Mouse (Mus musculus): ENCODE data around the gene Astn2. TPM values are rescaled to one million over a fixed set of nuclear protein-coding genes. Genes with fewer than 3 reads are reported as not detected.

The Astn2 gene
- polyA plus RNA-seq, 1 experiment = 0.65 TPM

DNA sequence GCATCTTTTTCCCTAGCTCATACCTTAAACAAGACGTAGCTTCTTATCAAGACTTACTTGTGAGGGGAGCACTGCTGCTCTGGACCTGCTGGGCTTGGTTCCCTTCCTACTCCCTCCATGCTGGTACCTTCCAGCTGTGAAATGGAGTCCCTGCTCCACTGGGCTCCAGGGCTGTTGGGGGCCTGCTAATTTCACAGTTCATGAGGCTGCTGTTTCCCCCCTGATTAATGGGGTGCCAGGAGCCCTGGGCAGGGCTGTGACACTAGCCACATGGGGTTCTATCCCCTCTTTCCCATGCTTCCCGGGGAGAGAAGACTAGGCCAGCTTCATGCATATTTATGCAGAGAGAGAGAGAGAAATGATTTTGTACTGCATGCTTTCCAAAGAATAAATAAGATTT lies 234.9 kb downstream of the Astn2 start:
- H3K36me3 ChIP-seq (ENCODE audit: control insufficient read depth, insufficient read depth, low read length) = no peaks in the 10 kb centered on the region
- no peak overlapping the region for H3K4me3 ChIP-seq (ENCODE audit: control insufficient read depth, insufficient read depth, low read length)
- no peak overlapping the region for H3K27ac ChIP-seq (ENCODE audit: control insufficient read depth, insufficient read depth, low read length)
- H3K27me3 ChIP-seq (ENCODE audit: control insufficient read depth, insufficient read depth, low read length) = no peaks in the 10 kb centered on the region
- TF ChIP-seq POLR2A (IDR thresholded peaks at IDR 0.05; ENCODE audit: control insufficient read depth, extremely low read depth, insufficient read depth, low read length, poor library complexity) = no peak
- TF ChIP-seq CTCF (IDR thresholded peaks at IDR 0.05; ENCODE audit: borderline replicate concordance, control insufficient read depth, extremely low read depth, insufficient read depth, low read length, poor library complexity) = no peak
- no peaks in the 10 kb centered on the region for H3K4me1 ChIP-seq (replicated peaks; ENCODE audit: control insufficient read depth, insufficient read depth, low read length)
- no peak for DNase-seq
- WGBS = 71% methylated on average over 2 of the region's 2 CpGs

DNA sequence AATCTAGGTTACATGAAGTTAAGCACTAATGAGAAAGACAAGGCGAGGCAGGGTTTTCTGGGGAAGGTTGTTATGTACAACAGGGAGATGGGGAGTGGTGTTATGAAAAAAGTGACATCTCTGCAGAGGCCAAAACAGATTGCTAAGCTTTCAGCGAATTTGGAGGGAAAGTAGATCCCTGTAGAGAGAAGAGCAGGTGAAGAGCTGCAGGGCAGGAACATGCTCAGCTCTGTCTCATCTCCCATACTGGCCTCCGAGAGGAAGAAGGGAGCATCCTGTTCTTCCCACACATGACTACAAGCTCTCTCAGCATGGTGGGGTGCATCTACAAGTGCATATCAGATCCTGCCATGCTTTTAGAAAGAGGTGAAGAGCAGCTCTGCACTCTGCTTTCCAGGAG lies 245.7 kb downstream of the Astn2 start:
- TF ChIP-seq POLR2A (IDR thresholded peaks at IDR 0.05; ENCODE audit: control insufficient read depth, extremely low read depth, insufficient read depth, low read length, poor library complexity) (no peak), CTCF (IDR thresholded peaks at IDR 0.05; ENCODE audit: borderline replicate concordance, control insufficient read depth, extremely low read depth, insufficient read depth, low read length, poor library complexity) (no peak)
- no peak overlapping the region for H3K27ac ChIP-seq (ENCODE audit: control insufficient read depth, insufficient read depth, low read length)
- no peak overlapping the region for H3K4me3 ChIP-seq (ENCODE audit: control insufficient read depth, insufficient read depth, low read length)
- DNase-seq = no peak
- WGBS = 78% methylated on average over 3 of the region's 3 CpGs
- no peaks in the 10 kb centered on the region for H3K36me3 ChIP-seq (ENCODE audit: control insufficient read depth, insufficient read depth, low read length)
- H3K27me3 ChIP-seq (ENCODE audit: control insufficient read depth, insufficient read depth, low read length) = no peaks in the 10 kb centered on the region
- H3K4me1 ChIP-seq (replicated peaks; ENCODE audit: control insufficient read depth, insufficient read depth, low read length) = no peaks in the 10 kb centered on the region

DNA sequence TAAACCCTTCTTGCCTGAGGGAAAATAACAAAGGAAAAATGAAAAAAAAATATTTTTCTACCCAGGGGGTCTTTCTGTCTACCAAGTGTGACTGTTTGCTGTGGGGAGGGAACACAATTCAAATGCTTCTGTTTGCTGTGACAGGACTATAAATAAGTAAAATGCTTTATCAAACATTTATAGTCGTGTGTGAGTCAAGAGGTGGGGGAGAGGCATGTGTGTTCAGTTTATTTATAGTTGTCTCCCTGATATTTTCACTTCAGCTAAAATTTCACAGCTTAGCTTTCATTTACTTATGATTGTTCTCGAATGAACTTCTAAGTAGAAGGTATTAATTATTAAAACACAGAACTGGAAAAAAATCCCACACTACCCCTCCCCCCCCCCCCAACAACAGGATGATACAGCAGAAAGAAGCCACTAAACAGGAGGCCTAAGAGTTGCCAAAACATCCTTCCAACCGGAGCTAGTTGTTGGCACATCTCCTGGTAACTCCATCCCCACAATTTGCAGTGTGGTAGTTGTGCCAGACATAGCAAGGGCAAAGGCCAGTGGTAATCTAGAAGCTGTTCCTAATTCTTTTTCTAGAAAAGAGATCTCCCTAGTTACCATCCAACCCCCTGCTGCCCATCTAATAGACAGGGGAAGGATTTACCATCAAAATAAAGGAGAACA lies 246.8 kb downstream of the Astn2 start:
- no peaks in the 10 kb centered on the region for H3K36me3 ChIP-seq (ENCODE audit: control insufficient read depth, insufficient read depth, low read length)
- H3K27me3 ChIP-seq (ENCODE audit: control insufficient read depth, insufficient read depth, low read length) = no peaks in the 10 kb centered on the region
- H3K27ac ChIP-seq (ENCODE audit: control insufficient read depth, insufficient read depth, low read length) = no peak overlapping the region
- H3K4me1 ChIP-seq (replicated peaks; ENCODE audit: control insufficient read depth, insufficient read depth, low read length) = no peaks in the 10 kb centered on the region
- no peak for DNase-seq
- 74% methylated on average over 3 of the region's 3 CpGs for WGBS
- TF ChIP-seq POLR2A (IDR thresholded peaks at IDR 0.05; ENCODE audit: control insufficient read depth, extremely low read depth, insufficient read depth, low read length, poor library complexity) (no peak), CTCF (IDR thresholded peaks at IDR 0.05; ENCODE audit: borderline replicate concordance, control insufficient read depth, extremely low read depth, insufficient read depth, low read length, poor library complexity) (no peak)
- no peak overlapping the region for H3K4me3 ChIP-seq (ENCODE audit: control insufficient read depth, insufficient read depth, low read length)

DNA sequence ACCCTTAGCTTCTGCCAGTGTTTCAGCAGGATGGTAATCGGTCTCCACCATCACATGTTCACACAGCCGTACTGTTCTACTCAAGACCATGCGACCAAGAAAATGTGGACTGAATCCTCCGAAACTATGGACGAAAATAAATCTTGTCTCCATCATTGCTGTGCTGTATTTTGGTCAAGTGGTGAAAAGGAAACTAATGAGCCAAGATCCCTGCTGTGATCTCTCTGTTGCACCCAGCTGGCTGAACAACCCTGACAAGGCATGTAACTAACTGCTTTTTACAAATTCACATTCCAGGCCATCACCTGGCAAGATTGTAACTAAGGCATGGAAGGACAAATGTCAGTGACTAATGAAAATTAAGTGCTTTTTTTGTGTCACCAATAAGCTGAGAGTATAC lies 257.9 kb downstream of the Astn2 start:
- 95% methylated on average over 5 of the region's 5 CpGs for WGBS
- Histone ChIP-seq H3K27ac (ENCODE audit: control insufficient read depth, insufficient read depth, low read length) (no peak overlapping the region), H3K4me1 (replicated peaks; ENCODE audit: control insufficient read depth, insufficient read depth, low read length) (no peaks in the 10 kb centered on the region), H3K36me3 (ENCODE audit: control insufficient read depth, insufficient read depth, low read length) (no peaks in the 10 kb centered on the region), H3K27me3 (ENCODE audit: control insufficient read depth, insufficient read depth, low read length) (no peaks in the 10 kb centered on the region), H3K4me3 (ENCODE audit: control insufficient read depth, insufficient read depth, low read length) (no peak overlapping the region)
- TF ChIP-seq POLR2A (IDR thresholded peaks at IDR 0.05; ENCODE audit: control insufficient read depth, extremely low read depth, insufficient read depth, low read length, poor library complexity) (no peak), CTCF (IDR thresholded peaks at IDR 0.05; ENCODE audit: borderline replicate concordance, control insufficient read depth, extremely low read depth, insufficient read depth, low read length, poor library complexity) (no peak)
- DNase-seq = no peak

DNA sequence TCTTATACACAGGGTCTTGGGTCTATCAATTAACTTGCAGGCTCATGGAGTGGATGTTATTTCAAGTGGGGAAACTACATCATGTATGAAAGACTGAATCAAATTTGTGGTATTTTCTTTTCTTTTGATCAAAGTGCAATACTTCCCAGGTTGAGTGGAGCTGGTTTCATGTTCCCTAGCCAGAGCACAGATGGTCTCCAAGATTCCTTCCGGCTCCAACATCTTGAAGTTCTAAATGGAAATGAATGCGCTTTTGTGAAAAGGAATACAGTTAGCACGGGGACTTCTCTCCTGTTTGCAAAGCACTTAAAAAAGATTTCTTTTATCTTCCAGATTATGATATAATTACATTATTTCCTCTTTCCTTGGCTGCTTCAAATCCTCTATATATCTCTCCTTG lies 278.2 kb downstream of the Astn2 start:
- TF ChIP-seq CTCF (IDR thresholded peaks at IDR 0.05; ENCODE audit: borderline replicate concordance, control insufficient read depth, extremely low read depth, insufficient read depth, low read length, poor library complexity) (no peak), POLR2A (IDR thresholded peaks at IDR 0.05; ENCODE audit: control insufficient read depth, extremely low read depth, insufficient read depth, low read length, poor library complexity) (no peak)
- H3K4me1 ChIP-seq (replicated peaks; ENCODE audit: control insufficient read depth, insufficient read depth, low read length) = no peaks in the 10 kb centered on the region
- no peaks in the 10 kb centered on the region for H3K27me3 ChIP-seq (ENCODE audit: control insufficient read depth, insufficient read depth, low read length)
- H3K4me3 ChIP-seq (ENCODE audit: control insufficient read depth, insufficient read depth, low read length) = no peak overlapping the region
- no peak overlapping the region for H3K27ac ChIP-seq (ENCODE audit: control insufficient read depth, insufficient read depth, low read length)
- no peak for DNase-seq
- H3K36me3 ChIP-seq (ENCODE audit: control insufficient read depth, insufficient read depth, low read length) = no peaks in the 10 kb centered on the region
- 90% methylated on average over 3 of the region's 3 CpGs for WGBS

DNA sequence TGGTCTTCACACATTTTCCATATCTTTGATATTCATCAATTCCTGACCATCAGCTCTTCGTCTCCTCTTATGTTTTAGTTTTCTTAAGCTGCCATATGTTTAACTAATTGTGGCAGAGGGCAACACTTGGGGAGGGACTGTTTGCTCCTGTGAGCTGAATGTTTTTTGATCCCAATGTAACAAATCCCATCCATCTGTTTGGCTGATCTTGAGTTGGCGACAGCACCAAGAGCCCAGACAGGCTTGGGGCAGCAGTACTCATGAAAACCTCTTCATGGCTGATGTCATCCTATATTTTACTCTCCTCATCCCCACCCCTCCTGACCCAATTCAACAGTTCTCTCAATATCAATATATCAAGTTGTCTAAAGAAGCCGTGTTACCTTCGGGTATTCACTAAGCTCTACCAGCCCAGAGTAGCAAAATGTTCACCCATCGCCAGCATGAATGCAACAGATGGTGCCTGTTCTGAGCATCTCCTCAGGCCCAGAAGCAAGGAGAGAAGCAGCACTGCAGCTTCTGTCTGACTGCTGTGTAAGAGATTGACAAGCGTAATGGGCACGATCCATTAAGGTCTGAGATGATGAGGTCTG lies 281.5 kb downstream of the Astn2 start:
- whole genome bisulfite sequencing = 96% methylated on average over 7 of the region's 7 CpGs
- TF ChIP-seq CTCF (IDR thresholded peaks at IDR 0.05; ENCODE audit: borderline replicate concordance, control insufficient read depth, extremely low read depth, insufficient read depth, low read length, poor library complexity) (no peak), POLR2A (IDR thresholded peaks at IDR 0.05; ENCODE audit: control insufficient read depth, extremely low read depth, insufficient read depth, low read length, poor library complexity) (no peak)
- H3K4me1 ChIP-seq (replicated peaks; ENCODE audit: control insufficient read depth, insufficient read depth, low read length) = no peaks in the 10 kb centered on the region
- no peaks in the 10 kb centered on the region for H3K27me3 ChIP-seq (ENCODE audit: control insufficient read depth, insufficient read depth, low read length)
- no peak overlapping the region for H3K27ac ChIP-seq (ENCODE audit: control insufficient read depth, insufficient read depth, low read length)
- H3K4me3 ChIP-seq (ENCODE audit: control insufficient read depth, insufficient read depth, low read length) = no peak overlapping the region
- no peaks in the 10 kb centered on the region for H3K36me3 ChIP-seq (ENCODE audit: control insufficient read depth, insufficient read depth, low read length)
- no peak for DNase-seq
